Mouse (Mus musculus): ENCODE data around the gene Gm20683.

Gm20683 gene

GRCm38 (mm10) chr17:25842509-25842908, 946 bp upstream of the Gm20683 start:
- no peak for DNase-seq (ENCODE audit: low spot score in 2 of 2)

DNA sequence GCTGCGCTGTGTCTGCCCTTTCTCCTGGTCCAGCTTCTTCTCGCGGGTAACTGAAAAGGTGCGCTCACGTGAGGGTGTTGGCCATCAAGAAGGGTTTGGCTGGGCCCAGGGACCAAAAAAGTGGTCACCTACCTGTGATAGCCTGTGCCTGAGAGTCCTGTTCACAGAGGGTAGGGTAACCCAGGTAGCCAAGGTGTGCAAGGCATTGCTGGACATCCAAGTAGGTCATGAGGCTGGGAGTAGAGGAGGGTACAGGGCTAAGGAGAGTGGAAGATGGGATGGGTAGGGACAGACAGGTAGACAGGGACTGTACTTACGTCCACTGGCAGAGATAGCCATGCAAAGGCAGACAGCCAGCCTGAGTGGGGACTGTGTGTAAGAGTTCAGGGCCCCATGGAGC, 1.0 kb downstream of the Gm20683 start:
- DNase-seq (ENCODE audit: low spot score in 2 of 2): no peak

GRCm38 (mm10) chr17:25839455-25840235, 1.9 kb downstream of the Gm20683 start:
- no peak for DNase-seq (ENCODE audit: low spot score in 2 of 2)

DNA sequence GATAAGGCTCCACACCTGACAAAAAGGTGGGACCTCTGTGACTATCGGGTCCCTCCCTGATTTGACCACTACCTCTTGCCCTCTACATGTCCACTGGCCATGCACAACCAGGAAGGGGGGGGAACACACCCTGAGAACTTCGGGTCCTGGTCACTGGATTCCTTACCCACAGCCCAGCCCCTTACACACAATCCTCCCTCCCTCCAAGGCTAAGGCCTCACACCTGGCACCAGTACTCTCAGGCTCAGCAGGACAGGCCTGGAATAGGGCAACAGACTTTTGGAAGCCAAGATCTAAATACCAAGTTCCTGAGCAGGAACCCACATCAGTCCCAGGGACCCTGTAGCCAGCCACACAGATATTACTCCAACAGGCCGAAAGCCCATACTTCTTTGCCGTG, 2.7 kb downstream of the Gm20683 start:
- DNase-seq (ENCODE audit: low spot score in 2 of 2): no peak

DNA sequence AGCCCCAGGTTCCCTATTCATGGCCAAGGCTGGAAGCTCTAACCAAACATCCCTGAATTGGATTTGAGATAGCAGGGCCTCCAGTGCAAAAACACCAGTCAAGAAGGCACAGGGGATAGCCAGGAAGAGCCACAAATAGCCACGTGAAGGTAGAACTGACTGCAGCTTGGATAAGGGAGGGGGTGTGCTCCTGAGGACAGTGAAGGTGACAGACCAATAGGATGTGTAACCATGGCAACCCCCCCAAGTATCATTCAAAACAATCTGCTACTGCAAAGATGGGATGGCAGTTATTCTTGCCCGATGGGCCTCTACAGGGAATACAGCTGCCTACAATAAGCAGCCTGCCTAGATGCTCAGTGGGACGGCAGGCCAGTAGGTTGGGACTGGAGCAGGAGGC, 4.0 kb downstream of the Gm20683 start:
- no peak for DNase-seq (ENCODE audit: low spot score in 2 of 2)

GRCm38 (mm10) chr17:25837076-25837410, 4.5 kb downstream of the Gm20683 start, which contains the start of gene Rhbdl1:
Rhbdl1 (minus strand) TSS chr17:25837295.
- DNase-seq (ENCODE audit: low spot score in 2 of 2): peak in 1 of 2 experiments; percentile 84

- no peak for DNase-seq (ENCODE audit: low spot score in 2 of 2)
These were observed 5.0 kb downstream of the Gm20683 start for GRCm38 (mm10) chr17:25836397-25837075.

- no peak for DNase-seq (ENCODE audit: low spot score in 2 of 2)
These were observed 5.7 kb downstream of the Gm20683 start for GRCm38 (mm10) chr17:25835816-25836215.

DNA sequence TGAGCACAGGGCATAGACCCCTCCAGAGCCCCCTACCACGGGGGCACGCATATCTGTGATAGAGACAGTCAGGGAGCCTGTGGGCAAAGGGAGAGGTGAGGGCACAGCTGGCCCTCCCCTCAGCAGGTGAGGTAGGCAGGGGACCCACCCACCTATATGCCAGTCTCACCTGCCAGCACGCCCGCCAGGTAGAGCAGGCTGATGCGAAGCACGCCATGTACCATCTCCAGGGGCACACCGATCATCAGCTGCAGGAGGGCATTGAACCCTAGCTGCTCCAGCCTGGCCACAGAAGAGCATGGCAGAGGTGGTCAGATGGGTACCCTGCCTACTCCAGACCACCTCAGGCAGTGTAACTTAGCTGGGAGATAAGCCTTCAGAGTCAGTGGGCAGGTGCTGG, 6.3 kb downstream of the Gm20683 start:
- no peak for DNase-seq (ENCODE audit: low spot score in 2 of 2)

DNA sequence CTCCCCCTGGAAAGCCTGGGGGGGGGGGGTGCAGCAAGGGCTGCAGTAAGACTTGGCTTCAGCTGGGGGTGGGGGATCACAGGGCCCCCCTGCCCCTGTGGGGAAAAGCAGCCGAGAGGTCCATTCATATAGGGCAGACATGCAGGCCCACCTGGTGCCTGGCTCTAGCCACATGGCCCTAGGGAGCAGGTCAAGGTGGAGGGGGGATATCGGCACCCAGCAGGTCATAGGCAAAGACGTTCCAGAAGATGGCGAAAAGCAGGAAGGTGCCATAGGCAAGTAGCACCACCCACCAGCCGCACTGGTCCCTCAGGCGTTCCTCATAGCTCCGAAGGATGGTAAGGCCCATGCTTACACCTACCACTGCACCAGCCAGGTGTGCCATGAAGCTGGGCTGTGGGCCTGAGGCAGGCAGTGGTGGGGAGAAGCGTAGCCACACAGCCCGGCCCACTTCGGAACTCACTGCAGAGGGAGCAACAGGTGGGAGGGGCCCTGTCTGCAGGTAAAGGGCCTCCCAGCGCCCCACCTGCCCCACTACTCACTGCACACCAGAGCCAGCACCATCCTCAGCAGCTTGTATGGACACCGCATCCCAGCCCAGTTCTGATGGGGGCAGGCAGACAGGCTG, 6.9 kb downstream of the Gm20683 start:
- no peak for DNase-seq (ENCODE audit: low spot score in 2 of 2)

DNA sequence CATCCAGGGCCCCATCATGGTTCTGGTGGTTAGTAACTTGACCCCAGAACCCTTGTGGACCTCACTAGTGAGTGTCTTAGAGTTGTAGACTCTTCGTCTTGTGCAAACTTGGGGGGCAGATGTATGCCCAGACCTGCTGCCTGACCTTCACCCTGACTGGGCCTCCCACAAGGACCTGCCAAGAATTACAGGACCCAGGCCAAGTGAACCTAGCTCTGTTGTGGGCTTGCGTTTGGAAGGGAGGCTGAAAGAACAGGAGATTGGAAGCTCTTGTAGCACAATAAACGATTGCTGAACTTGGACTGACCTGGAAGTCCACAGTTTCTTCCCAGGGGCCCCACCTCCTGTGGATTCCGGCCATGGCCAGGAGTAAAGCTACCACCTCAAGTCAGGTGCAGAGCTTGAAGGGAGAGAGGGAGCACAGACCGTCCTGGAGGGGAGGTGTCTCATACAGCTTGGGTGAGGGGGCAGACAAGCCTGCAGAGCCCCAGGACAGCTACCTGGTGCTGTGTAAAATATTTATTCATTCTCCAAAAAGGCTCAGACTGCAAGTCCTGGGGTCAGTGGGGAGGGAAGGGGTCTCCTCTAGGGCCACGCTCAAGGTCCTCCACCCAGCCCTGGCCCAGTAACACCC, 7.5 kb downstream of the Gm20683 start:
- no peak for DNase-seq (ENCODE audit: low spot score in 2 of 2)

DNA sequence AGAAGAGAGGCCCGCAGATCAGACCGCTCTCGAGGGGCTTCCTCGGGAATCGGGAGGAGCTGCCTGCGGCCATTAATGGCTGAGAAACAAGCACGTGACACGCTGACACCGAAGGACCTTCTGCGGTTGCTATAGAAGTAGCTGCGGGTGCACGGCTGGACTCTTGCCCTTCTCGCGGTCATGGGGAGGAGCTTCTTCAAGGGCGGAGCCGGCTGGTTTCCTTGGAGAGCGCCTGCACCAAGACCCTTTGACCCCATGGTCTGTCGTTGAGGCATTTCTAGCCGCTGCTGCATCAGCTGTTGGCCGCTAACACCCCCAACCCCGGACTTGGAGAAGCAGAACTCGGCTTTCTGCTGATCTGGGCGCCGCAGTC, 8.3 kb downstream of the Gm20683 start, which contains the start of gene Stub1:
Stub1 (minus strand) TSS at position 114 of the 373 bp plus-strand sequence.
- peak in 1 of 2 experiments; percentile 86 for DNase-seq (ENCODE audit: low spot score in 2 of 2)

DNA sequence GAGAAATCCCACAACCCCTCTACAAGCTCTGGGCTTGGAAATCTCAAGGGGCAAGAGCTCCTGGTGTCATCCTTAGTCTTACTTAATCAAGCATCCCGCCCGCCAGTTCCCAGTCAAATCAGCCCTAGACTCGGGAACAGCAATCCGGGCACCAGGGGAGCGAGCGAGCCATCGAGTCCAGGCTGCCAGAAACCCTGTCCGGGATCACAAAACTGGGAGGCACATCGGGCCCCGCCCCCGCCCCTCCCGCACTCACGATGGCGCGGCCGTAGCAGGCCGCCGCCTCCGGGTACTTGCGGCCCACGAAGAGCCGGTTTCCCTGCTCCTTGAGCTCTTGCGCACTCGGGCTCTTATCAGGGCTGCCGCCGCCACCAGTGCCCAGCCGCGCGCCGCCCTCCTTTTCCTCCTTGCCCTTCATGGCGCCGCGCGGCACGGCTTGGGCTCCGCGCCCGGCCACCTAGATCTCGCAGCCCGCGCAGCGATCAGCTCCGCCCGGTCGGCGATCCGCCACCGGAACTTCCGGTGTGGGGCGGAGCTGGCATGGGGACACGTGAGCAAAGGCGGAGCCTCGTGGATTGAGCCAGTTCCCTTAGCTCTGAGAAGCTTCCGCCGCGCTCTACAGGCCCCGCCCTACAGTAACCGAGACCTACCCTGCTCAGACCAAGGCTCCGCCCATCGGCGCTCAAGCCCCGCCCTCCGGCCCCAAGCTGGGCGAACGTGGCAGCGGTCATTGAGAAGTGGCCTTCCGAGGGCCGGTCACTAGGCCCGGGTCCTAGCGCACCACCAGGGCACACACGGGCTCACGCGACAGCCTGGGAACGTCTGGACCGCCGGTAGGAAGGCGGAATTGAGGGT, 8.9 kb downstream of the Gm20683 start:
- peak; percentile 98 to 99 for DNase-seq (ENCODE audit: low spot score in 2 of 2)

GRCm38 (mm10) chr17:25831451-25832281, 9.9 kb downstream of the Gm20683 start:
- no peak for DNase-seq (ENCODE audit: low spot score in 2 of 2)

DNA sequence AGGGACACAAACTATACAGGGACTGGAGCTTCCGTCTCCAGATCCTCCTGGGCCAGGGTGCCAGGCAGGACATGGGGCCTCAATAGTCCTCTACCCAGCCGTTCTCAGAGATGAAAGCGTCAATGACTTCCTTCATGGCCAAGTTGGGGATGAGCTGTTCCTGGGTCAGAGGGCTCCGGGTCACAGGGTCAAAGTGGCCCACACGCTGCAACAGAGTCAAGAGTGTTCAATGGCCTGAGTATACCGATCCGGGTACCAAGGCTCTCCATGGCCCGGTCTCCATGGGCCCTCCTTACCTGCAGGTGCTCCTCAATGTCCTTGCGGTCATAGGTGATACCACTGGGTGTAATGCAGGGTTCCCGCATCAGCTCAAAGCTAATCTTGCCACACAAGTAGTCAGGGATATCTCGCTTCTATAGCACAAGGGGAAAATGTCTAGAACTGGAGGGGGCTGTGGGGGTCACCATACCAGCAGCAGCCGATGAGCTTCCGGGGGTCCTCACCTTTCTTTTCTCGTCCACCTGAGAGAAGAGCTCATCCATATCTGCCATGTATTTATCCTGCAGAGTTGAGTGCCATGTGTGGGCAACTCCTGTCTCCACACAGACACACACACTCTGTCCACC, 10.6 kb downstream of the Gm20683 start:
- no peak for DNase-seq (ENCODE audit: low spot score in 2 of 2)

DNA sequence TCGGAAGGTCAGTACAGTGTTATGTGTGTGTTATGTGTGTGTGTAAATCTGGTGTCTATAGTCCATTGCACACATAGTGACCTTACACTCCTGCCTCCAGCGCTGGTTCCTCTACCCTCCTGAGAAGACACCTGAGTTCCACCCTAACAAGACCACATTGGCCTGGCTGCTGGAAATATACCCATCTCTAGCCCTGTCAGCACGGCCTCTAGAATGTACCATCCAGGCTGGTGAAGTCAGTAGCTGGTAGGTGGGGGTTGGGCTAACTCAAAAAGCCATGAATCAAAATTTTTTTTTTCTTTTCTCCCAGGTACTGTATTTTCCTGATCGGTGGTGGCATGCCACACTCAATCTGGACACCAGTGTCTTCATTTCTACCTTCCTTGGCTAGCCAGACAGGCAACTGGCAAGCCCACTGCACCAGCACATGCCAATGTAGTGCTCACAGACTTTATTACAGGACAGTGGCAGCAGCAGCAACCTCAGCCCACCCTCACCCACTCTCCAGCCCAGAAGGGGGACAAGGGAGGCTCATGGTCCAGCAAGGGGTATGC, 11.3 kb downstream of the Gm20683 start:
- no peak for DNase-seq (ENCODE audit: low spot score in 2 of 2)

DNA sequence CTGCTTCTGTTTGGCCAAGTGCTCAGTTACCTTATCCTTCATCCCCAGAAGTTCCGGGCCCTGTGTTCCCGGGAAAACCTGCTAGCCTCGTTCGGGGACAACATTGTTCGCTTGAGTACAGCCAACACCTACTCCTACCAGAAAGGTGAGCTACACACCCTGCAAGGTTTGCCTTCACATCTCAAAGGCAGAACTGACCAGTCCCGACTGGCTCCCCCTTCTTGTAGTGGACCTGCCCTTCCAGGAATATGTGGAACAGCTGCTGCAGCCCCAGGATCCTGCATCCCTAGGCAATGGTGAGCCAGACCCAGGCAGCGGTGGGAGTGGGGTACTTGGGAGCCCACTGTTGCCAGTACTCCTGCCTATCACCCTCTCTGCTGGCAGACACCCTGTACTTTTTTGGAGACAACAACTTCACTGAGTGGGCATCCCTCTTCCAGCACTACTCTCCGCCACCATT, 12.0 kb downstream of the Gm20683 start:
- no peak for DNase-seq (ENCODE audit: low spot score in 2 of 2)

DNA sequence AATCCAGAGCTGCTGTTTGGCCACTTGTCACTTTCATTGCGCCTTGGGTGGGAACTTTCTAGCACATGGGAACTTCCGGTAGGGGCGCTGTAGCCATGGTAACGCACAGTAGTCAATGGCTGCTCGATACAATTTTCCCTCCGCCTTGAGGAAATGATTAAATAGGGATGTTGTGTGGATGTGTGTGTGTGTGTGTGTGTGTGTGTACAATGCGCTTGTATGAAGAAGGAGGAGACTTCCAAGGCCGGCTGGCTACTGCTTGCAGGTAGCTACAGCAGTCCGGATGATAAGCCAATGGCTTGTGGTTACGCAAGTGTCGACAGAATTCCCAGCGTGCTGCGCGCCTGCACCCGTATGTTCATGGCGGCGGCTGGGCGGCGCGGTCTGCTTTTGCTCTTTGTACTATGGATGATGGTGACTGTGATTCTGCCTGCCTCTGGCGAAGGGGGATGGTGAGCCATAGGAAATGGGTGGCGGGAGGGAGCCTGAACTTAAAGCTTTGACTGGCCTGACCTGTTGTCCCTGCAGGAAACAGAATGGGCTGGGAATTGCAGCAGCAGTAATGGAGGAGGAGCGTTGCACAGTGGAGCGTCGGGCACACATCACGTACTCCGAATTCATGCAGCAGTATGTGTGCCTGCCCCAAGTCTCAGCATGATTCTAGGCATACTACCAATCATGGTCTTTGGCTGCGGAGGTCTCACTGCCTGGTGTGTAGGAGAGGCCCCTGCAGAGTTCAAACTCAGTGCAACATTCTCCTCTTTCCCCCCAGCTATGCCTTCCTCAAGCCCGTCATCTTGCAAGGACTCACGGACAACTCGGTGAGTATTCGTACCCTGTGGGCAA, 12.6 kb downstream of the Gm20683 start, which contains the start of gene Jmjd8:
Jmjd8 (plus strand) TSS at position 156 of the 846 bp plus-strand sequence.
- peak in 1 of 2 experiments; percentile 84 for DNase-seq (ENCODE audit: low spot score in 2 of 2)

DNA sequence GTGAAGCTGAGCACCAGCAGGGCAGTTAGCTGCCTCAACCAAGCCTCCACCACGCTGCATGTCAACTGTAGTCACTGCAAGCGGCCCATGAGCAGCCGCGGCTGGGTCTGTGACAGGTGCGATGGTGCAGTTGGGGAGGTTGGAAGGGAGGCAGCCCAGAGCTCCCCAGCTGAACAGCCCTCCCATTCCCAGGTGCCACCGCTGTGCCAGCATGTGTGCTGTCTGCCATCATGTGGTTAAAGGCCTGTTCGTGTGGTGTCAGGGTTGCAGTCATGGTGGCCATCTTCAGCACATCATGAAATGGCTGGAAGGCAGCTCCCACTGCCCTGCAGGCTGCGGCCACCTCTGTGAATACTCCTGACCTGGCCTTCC, 13.4 kb downstream of the Gm20683 start:
- no peak for DNase-seq (ENCODE audit: low spot score in 2 of 2)

Measured in left cerebral cortex, adult 9 months (tissue).